Mouse (Mus musculus) heart, adult 11 months (tissue): Measurements from ENCODE around the gene Zfyve21.

ENCODE experiments used
- DNase-seq: peaks from one replicate; pipeline ENCODE4 v3.0.0; 2022

Zfyve21 gene

DNA sequence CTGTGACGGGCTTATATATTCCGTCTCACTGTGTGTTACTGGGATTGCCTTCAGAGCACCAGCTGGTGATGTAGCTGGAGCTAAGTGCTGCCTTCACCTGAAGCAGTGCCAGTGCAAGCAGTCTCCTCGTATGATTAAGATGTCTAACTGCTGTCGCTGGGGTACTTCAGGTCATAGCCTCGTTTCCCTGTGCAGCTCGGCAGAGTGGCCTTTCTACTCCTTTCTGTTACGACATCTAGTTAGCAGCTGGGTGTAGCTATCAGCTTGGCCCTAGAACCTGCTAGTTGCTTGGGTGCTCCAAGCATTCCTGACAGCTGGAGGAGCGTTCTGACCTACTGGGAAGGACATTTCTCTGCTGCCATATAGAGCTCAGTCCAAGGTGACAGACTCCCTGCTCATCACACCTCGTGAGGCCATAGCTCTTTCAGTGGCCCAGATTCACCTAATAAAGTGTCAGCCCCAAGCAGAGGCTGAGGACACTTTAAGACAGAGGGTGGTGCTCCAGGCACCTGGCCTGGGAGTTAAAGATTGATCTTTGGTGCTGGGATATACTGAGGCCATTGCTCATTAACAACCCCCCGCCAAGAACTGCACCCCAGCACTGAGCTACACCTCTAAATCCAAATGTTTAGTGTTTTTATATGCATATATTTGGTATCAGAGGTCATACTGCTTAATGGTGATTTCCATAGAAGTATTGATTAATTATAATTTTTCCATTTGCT, 13.3 kb upstream of the Zfyve21 start:
- no peak for DNase-seq

DNA sequence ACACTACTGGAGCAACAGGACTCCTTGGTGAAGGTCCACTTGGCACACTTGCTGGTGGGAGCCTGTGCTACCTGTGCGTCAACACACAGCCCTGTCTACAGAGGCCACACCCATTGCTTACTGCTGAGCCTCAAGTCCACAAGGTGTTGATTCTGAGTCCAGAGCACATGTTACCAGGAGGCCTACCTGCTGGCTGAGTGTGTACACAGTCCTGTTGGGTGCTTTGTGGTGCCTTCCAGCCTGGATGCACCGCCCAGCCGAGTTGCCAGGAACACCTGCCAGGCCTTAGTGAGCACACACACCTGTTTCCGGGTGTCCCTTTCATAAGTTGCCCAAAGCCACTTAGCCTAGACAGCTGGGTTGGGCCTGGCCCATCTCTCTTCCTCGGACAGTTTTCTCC, 10.4 kb upstream of the Zfyve21 start:
- DNase-seq = no peak

DNA sequence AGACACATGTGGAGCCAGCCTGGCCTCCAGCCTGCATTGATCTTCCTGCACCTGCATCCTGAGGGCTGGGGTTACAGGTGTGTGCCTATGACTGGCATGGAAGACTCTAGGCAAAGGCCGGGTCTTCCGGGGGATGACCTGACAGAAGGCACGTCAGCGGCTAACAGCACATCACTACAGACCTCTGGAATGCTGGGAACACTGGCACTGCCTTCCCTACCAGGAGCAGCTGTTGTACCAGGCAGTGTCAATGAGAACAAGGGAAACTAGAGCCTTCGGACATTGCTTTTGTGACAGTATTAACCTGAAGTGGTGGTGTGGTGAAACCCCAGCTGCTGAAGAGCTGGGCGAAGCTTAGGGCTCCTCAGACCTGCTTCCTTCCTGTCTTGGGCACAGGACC, 5.2 kb upstream of the Zfyve21 start:
- DNase-seq = no peak

DNA sequence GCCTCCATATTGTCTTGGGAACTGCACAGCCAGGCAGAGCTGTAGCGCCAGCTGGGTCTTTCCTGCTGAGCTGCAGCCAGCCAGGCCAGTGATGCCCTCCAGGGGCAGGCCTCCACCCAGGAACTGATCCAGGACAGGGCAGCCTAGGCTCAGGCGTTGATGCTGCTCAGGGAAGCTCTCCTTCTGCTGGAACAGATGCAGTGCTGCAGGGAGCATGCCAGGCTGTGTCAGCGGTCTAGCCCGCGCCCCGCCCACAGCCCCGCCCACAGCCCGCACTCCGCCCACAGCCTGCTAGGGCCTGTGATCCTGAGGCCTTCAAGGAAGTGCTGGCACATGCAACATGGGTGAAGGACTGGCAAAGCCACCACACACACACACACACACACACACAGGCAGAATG, 4.2 kb upstream of the Zfyve21 start:
- peak; percentile 98 for DNase-seq

GRCm38 (mm10) chr12:111812075-111812474, 1.9 kb upstream of the Zfyve21 start:
- no peak for DNase-seq

DNA sequence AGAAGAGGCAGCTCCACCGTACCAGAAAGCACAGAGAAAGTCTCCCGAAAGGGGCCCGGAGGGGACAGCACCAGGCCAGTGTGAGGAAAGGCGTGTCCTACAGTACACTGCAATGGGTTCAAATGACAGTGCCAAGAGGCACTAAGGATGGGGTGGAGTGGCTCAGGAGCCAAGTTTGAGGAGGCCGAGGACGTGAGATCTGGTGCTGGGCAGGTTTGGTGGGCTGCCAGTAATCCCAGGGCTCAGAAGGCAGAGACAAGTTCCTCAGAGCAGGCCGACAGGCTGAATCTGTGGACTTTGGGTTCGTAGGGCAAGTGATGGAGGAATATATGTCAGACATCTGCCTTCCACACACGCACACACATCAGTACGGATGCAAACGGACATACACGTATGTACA, 1.4 kb upstream of the Zfyve21 start:
- no peak for DNase-seq

DNA sequence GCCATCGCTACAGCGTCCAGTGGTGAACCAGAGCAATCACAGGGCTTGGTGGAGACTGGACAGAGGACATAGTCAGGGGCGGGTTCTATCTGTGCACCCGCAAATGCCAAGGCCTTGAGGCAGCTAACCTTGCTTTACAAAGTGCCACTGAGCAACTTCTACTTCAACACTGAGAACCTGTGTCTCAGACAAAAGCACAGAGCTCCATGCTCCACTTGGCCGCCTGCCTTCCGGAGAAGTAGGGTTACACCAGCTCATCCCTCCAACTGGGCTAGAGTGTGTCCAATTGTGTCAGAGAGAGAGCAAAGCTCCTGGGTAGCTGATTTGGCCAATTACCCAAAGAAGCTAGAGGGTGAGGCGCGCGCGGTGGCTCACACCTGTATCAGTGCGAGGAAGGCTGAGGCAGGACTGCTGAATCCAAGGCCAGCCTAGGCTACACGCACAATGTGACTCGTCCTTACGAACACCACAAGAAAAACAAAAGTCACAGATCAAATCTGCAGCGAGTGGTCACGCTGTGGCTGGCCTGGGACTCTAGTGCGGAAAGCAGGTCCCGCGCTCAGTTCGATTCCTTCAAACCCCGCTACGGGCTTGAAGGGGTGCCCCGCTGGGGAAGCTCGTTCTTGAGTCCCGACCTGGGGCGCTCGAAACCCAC, 732 bp upstream of the Zfyve21 start:
- DNase-seq = no peak

- peak; percentile 89 for DNase-seq
These were observed 1.1 kb downstream of the Zfyve21 start for GRCm38 (mm10) chr12:111814769-111815762.

- peak; percentile 95 for DNase-seq
These were observed 2.6 kb downstream of the Zfyve21 start for GRCm38 (mm10) chr12:111816528-111816927.

DNA sequence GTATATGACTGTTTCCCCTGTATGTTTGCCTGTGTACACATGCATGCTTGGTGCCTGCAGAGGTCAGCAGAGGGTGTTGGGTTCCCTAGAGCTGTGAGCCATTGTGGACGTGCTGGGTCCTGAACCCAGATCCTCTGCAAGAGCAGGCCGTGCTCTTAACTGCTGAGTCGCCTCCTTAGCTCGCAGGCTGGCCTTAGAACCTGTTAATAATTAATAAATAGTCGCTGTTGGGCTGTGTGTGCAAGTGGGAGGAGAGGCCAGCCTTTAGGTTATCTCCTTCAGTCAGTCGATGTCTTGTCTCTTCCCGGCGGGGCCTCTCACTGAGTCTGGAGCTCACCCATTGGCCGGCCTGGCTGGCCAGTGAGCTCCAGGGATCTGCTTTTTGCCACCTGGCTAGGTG, 3.0 kb downstream of the Zfyve21 start:
- peak; percentile 89 for DNase-seq

DNA sequence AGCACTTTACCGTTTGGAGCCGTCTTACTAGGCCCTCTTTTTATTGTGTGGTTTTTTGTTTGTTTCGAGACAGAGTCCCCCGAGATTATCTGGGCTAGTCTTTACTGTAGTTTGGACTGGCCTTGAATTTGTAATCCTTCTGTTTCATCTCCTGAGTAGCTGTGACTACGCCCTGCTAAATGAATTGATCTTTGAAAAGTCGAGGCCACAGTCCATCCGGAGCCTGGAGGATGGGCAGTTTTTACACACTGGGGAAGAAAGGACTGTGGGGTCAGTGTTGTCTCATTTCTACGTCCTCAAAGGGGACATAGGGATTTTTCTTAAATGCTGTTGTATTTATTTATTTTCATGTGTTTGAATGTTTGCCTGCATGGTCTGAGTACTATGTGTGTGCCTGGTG, 4.0 kb downstream of the Zfyve21 start:
- no peak for DNase-seq

GRCm38 (mm10) chr12:111819936-111820335, 6.0 kb downstream of the Zfyve21 start:
- peak; percentile 95 for DNase-seq

DNA sequence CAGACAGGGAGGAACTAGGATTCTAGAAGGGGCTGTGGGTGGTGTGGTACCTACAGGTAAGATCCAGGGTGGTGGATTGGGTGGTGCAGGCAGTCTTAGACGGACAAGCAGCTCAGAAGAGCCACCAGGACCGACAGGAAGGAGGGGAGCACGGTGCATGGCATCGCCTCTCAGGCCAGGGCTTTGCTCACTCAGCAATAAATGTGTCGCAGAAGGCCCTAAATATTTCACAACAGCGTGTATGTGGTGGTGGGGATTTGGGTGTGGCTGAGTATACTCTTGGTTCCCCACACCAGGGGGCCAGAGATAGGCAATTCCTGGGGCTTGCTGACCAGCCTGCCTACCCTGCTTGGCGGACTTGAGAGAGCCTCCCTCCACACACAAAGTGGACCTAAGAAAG, 6.7 kb downstream of the Zfyve21 start:
- DNase-seq = peak; percentile 90

DNA sequence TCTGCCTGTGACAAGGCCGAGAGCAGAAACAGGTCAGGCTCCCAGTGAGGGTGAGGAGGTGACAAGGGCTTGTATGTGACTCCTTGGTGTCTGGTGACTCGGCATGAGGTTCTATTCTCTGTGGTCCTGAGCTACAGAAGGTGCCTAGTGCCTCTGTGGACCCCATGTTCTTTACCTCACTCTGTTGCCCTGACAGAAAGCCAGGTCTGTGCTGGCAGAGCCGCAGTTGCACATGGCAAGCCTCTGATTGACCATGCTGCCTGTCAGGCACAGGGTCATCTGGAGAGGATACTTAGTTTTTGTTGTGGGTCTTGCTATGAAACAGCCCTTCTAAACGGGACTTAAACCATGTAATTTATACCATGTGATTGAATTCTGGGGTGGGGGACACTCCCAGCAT, 8.0 kb downstream of the Zfyve21 start:
- DNase-seq = no peak

GRCm38 (mm10) chr12:111827556-111827955, 13.6 kb downstream of the Zfyve21 start:
- DNase-seq = peak; percentile 83

GRCm38 (mm10) chr12:111829447-111829846, 15.5 kb downstream of the Zfyve21 start:
- DNase-seq = no peak

- peak; percentile 86 for DNase-seq
These were observed 16.0 kb downstream of the Zfyve21 start for GRCm38 (mm10) chr12:111829954-111830353.

- peak; percentile 86 for DNase-seq
These were observed 16.4 kb downstream of the Zfyve21 start for GRCm38 (mm10) chr12:111830375-111830774.

GRCm38 (mm10) chr12:111832643-111833042, 18.7 kb downstream of the Zfyve21 start:
- DNase-seq = no peak

DNA sequence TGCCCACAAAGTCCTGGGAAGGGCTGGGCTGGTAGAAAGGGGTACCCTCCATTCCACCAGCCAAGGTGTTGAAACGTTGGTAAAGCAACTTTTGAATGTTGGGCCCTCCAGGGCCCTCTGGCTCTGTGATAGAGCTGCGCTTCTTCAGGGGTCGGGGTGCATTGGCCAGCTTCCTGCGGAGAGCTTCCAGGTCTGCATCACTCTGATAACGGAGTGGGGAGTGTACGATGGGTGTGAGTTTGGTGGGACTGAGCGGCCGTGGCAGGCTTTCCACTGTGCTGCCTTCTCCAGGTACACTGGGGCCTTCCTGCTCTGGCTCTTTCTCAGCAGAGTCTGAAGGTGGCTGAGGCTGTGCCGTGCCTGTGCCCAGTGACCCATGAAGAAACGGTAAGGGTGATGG, 19.5 kb downstream of the Zfyve21 start:
- DNase-seq = peak; percentile 84

- DNase-seq = peak; percentile 84
These were observed 28.8 kb downstream of the Zfyve21 start for GRCm38 (mm10) chr12:111842565-111843433.

DNA sequence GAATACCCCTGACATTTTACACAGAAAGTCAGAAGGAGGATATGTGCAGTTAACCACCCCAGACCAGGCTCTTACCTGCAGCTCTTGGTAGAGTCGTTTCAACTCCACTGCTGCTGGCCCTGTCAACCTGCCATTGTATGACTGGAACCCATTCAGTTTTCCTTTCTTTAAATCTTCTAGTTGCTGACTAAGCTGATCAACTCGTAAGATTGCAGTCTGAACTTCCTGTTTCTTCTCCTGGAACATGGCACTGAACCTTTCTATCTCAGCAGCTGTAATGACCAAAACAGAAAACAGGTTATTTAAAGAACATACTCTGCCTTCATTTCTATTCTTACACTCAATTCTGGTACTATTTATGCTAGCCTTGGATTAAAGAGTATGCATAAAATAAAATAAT, 29.5 kb downstream of the Zfyve21 start:
- no peak for DNase-seq
